Mouse (Mus musculus) bone marrow, adult 2 months (tissue): ENCODE data around the gene Als2cl. TPM values are rescaled to one million over a fixed set of nuclear protein-coding genes. Genes with fewer than 3 reads are reported as not detected.

Experiments
- H3K27ac ChIP-seq: fragments of 200-500 bp; 2 replicates; pipeline ENCODE4 v1.5.1; 2012; ENCODE audit warnings: low read depth, mild to moderate bottlenecking, control low read depth, inconsistent platforms, low read length; ENCODE audit not compliant: control insufficient read depth, poor library complexity, insufficient read depth
- H3K4me1 ChIP-seq: fragments of 200-500 bp; 2 replicates; pipeline ENCODE4 v1.6.1; 2011; ENCODE audit warnings: low read length; ENCODE audit not compliant: control insufficient read depth, insufficient read depth
- H3K4me3 ChIP-seq: fragments of 200-500 bp; replicated peaks from 2 replicates; pipeline ENCODE3; 2011; ENCODE audit warnings: mild to moderate bottlenecking, low read depth, low read length, control low read depth; ENCODE audit not compliant: control insufficient read depth
- CTCF ChIP-seq: fragments of 200-500 bp; IDR thresholded peaks from 2 replicates; pipeline ENCODE4 v1.5.1; 2011; ENCODE audit warnings: low read length, control low read depth; ENCODE audit not compliant: control insufficient read depth, insufficient read depth
- POLR2A ChIP-seq: fragments of 200-500 bp; IDR thresholded peaks from 2 replicates; pipeline ENCODE4 v1.6.1; 2011; ENCODE audit warnings: low read depth, mild to moderate bottlenecking, control low read depth, low read length, borderline replicate concordance; ENCODE audit not compliant: control insufficient read depth
- whole genome bisulfite sequencing: fragments of 180-500 bp; shearing (Covaris S2); methylation state at CpG from one replicate; pipeline ENCODE4 v1.1.7; 2018; 5-methylcytosine and 5-hydroxymethylcytosine counted together
- polyA plus RNA-seq: library from polyadenylated mRNA; stranded (reverse); fragments of >200 nt; gene quantifications from 2 replicates; pipeline ENCODE4 v1.2.4, GENCODE M21; 2011; ENCODE audit warnings: low replicate concordance; ENCODE audit not compliant: missing spikeins, insufficient read depth, insufficient read length

Als2cl gene
- polyA plus RNA-seq, 1 experiment: 8.5 TPM

- Histone ChIP-seq H3K27ac (no peak overlapping the region), H3K4me1 (no peaks in the 10 kb centered on the region; the same call in 1 of the 2 replicates), H3K4me3 (no peak overlapping the region)
- WGBS: 88% methylated on average over 14 of the region's 14 CpGs
- TF ChIP-seq POLR2A (no peak), CTCF (no peak)
Observed at GRCm38 (mm10) chr9:110888935-110889334, 9.3 kb downstream of the Als2cl start.

GRCm38 (mm10) chr9:110890026-110890783, 10.5 kb downstream of the Als2cl start:
- Histone ChIP-seq H3K27ac (no peak overlapping the region), H3K4me1 (no peaks in the 10 kb centered on the region; the same call in 1 of the 2 replicates), H3K4me3 (no peak overlapping the region)
- TF ChIP-seq POLR2A (no peak), CTCF (peak; percentile 16; the same call in 1 of the 2 replicates)
- WGBS: 77% methylated on average over 21 of the region's 21 CpGs

GRCm38 (mm10) chr9:110891077-110891828, 11.6 kb downstream of the Als2cl start:
- no peak overlapping the region for H3K4me3 ChIP-seq
- H3K4me1 ChIP-seq: no peaks in the 10 kb centered on the region; the same call in 1 of the 2 replicates
- 46% methylated on average over 12 of the region's 12 CpGs for WGBS
- TF ChIP-seq POLR2A (no peak), CTCF (no peak)
- no peak overlapping the region for H3K27ac ChIP-seq

DNA sequence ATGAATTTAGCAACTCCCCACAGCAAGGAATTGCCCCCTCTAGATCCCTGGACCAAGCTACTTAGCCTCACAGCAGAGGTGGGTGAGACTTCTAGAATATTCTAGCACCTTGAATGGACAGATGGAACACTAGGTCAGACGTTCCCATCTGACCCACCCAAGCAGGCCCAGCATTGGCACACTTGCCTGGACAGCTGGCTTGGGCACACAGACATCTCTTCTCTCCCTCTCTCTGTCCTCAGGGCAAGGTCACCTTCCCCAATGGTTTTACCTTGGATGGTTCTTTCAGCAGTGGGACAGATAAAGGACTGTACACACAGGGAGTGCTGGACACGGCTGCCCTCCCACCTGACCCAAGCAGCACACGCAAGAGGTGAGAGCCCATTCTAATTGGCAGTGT, 12.9 kb downstream of the Als2cl start:
- TF ChIP-seq POLR2A (no peak), CTCF (no peak)
- Histone ChIP-seq H3K27ac (no peak overlapping the region), H3K4me3 (no peak overlapping the region), H3K4me1 (no peaks in the 10 kb centered on the region; the same call in 1 of the 2 replicates)
- WGBS: 84% methylated on average over 3 of the region's 3 CpGs

- WGBS: 46% methylated on average over 10 of the region's 10 CpGs
- H3K4me3 ChIP-seq: no peak overlapping the region
- no peak overlapping the region for H3K27ac ChIP-seq
- TF ChIP-seq POLR2A (no peak), CTCF (no peak)
- no peaks in the 10 kb centered on the region; the same call in 1 of the 2 replicates for H3K4me1 ChIP-seq
Observed at GRCm38 (mm10) chr9:110893429-110893828, 13.8 kb downstream of the Als2cl start.

DNA sequence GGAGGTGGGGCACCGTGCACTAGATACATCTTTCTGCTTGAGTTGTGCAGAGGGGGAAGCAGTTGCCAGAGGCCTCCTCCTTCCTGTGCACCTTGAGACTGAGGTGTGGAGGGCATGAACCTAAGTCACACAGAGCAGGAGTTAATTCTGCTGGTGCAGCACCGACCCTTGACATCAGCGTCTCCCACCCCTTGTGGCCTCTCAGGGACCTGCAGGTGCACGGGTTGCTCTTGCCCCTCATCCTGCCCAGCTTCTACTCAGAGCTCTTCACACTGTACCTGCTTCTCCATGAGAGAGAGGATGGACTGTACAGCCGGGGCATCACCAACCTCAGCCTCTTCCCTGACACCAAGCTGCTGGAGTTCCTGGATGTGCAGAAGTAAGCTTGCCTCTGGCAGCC, 15.8 kb downstream of the Als2cl start:
- 65% methylated on average over 5 of the region's 5 CpGs for WGBS
- TF ChIP-seq POLR2A: no peak
- no peak for TF ChIP-seq CTCF
- H3K4me3 ChIP-seq: no peak overlapping the region
- H3K4me1 ChIP-seq: no peaks in the 10 kb centered on the region; the same call in 1 of the 2 replicates
- no peak overlapping the region for H3K27ac ChIP-seq

DNA sequence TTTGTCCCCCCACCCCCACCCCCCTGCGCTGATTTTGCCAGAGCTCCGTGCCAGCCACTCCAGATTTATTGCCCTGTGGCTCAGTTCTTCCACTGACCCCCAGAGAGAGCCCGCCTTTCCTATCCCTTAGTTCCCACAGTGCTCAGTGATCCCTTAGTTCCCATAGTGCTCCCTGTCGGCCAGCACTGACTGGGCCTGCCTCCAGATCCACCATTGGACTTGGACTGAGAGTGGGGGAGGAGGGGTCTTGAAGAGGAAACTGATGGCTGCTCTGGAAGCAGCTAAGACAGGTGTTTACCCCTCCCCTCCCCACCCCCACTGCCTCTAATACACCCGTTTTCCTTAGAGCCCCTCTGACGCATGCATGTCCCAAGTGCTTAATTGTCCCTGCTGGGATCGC, 16.3 kb downstream of the Als2cl start:
- Histone ChIP-seq H3K4me3 (no peak overlapping the region), H3K4me1 (no peaks in the 10 kb centered on the region; the same call in 1 of the 2 replicates), H3K27ac (no peak overlapping the region)
- 59% methylated on average over 7 of the region's 7 CpGs for WGBS
- no peak for TF ChIP-seq CTCF
- TF ChIP-seq POLR2A: no peak

DNA sequence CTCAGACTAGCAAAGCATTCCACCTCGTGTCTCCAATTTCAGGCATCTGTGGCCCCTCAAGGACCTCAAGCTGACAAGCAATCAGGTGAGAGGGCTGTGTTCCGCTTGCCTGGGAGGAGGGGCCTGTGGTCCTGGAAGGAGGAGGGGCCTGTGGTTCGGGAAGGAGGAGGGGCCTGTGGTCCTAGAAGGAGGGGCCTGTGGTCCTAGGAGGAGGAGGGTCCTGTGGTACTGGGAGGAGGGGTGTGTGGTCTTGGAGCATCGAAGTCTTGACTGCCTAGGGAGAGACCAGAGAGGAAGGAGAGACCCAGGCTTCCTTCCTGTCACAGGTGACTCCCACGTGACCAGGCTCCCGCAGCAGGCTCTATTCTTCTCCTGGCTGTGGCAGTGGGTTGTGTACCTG, 16.9 kb downstream of the Als2cl start:
- no peak overlapping the region for H3K4me3 ChIP-seq
- TF ChIP-seq POLR2A (no peak), CTCF (no peak)
- 4% methylated on average over 6 of the region's 6 CpGs for WGBS
- H3K4me1 ChIP-seq: no peaks in the 10 kb centered on the region; the same call in 1 of the 2 replicates
- H3K27ac ChIP-seq: no peak overlapping the region
